Mouse (Mus musculus) left cerebral cortex, postnatal 14 days (tissue): ENCODE data around the gene Dcaf1. TPM values are rescaled to one million over a fixed set of nuclear protein-coding genes. Genes with fewer than 3 reads are reported as not detected.
A peak's percentile ranks its signal among the peaks of the same experiment; 100 is the strongest.

Source experiments
- DNase-seq, 2 experiments: peaks; one replicate each; pipeline ENCODE4 v3.0.0; 2021 to 2022; ENCODE audit warnings: low spot score in 2 of 2, mixed read lengths in 1 of 2
- intact Hi-C: fragments of 180-260 bp; cut with DNase I; formaldehyde crosslinking; loops from one replicate; pipeline ENCODE4 v1.15.1; 2025
- total RNA-seq, 2 experiments: library from RNA; stranded (reverse); gene quantifications; 2 replicates each; pipeline ENCODE4 v1.2.3; 2021

Gene Dcaf1
- total RNA-seq, 2 experiments from 2014 or later: 24.4 to 24.9 TPM

GRCm38 (mm10) chr9:106858036-106858435 lies 36.4 kb downstream of the Dcaf1 start:
- intact Hi-C loops: no loop called here
- no peak for DNase-seq

- intact Hi-C loops: no loop called here
- DNase-seq: no peak
Observed at GRCm38 (mm10) chr9:106874216-106874615, 52.5 kb downstream of the Dcaf1 start.

GRCm38 (mm10) chr9:106876666-106877065 lies 55.0 kb downstream of the Dcaf1 start:
- no peak for DNase-seq
- intact Hi-C loops: no loop called here

GRCm38 (mm10) chr9:106879471-106879870 lies 57.8 kb downstream of the Dcaf1 start:
- intact Hi-C loops: no loop called here
- DNase-seq: no peak

GRCm38 (mm10) chr9:106881071-106881755 lies 59.5 kb downstream of the Dcaf1 start:
- no peak for DNase-seq
- intact Hi-C loops: no loop called here

- intact Hi-C loops: no loop called here
- no peak for DNase-seq
Observed at GRCm38 (mm10) chr9:106882176-106882575, 60.5 kb downstream of the Dcaf1 start.

- intact Hi-C loops: no loop called here
- DNase-seq: no peak
Observed at GRCm38 (mm10) chr9:106883085-106883484, 61.4 kb downstream of the Dcaf1 start.

- no peak for DNase-seq
Observed at GRCm38 (mm10) chr9:106884306-106884705, 62.6 kb downstream of the Dcaf1 start.

GRCm38 (mm10) chr9:106884996-106885900 lies 63.6 kb downstream of the Dcaf1 start:
- DNase-seq: no peak
- intact Hi-C loops: loop anchor here (5.0 kb wide), 1 partner anchor 208 kb away; no protein-coding TSS in a partner anchor

More at GRCm38 (mm10) chr9:106884306-106884705, 62.6 kb downstream of the Dcaf1 start:
- intact Hi-C loops: no loop called here

- DNase-seq: peak in 1 of 2 experiments; percentile 31
- intact Hi-C loops: loop anchor here (5.0 kb wide), 1 partner anchor 209 kb away; no protein-coding TSS in a partner anchor
Observed at GRCm38 (mm10) chr9:106885901-106886731, 64.4 kb downstream of the Dcaf1 start.

- intact Hi-C loops: loop anchor here (5.0 kb wide), 1 partner anchor 210 kb away; no protein-coding TSS in a partner anchor
- DNase-seq: peak; percentile 99
Observed at GRCm38 (mm10) chr9:106886828-106887702, 65.4 kb downstream of the Dcaf1 start, which contains the start of gene Rbm15b. TSS of gene Rbm15b (minus strand) at chr9:106887428.

- intact Hi-C loops: loop anchor here (5.0 kb wide), 1 partner anchor 211 kb away; no protein-coding TSS in a partner anchor
- DNase-seq: no peak
Observed at GRCm38 (mm10) chr9:106888346-106888745, 66.7 kb downstream of the Dcaf1 start.

GRCm38 (mm10) chr9:106889321-106889720 lies 67.6 kb downstream of the Dcaf1 start:
- no peak for DNase-seq
- intact Hi-C loops: loop anchor here (5.0 kb wide), 1 partner anchor 212 kb away; no protein-coding TSS in a partner anchor

GRCm38 (mm10) chr9:106890496-106891240 lies 69.0 kb downstream of the Dcaf1 start:
- intact Hi-C loops: loop anchor here (10.0 kb wide), 1 partner anchor 644 kb away; the partner anchor contains the start of gene Tmem115
- DNase-seq: no peak

GRCm38 (mm10) chr9:106891341-106891741 lies 69.7 kb downstream of the Dcaf1 start:
- intact Hi-C loops: loop anchor here (10.0 kb wide), 1 partner anchor 643 kb away; the partner anchor contains the start of gene Tmem115
- no peak for DNase-seq

- intact Hi-C loops: loop anchor here (10.0 kb wide), 1 partner anchor 643 kb away; the partner anchor contains the start of gene Tmem115
- DNase-seq: peak; percentile 99
Observed at GRCm38 (mm10) chr9:106891829-106892551, 70.3 kb downstream of the Dcaf1 start, which contains the start of gene Manf. TSS of gene Manf (minus strand) at chr9:106891979.

GRCm38 (mm10) chr9:106892552-106892875 lies 70.8 kb downstream of the Dcaf1 start:
- no peak for DNase-seq
- intact Hi-C loops: loop anchor here (10.0 kb wide), 1 partner anchor 642 kb away; the partner anchor contains the start of gene Tmem115
